Mouse (Mus musculus) erythroblast, embryonic 14.5 days (primary cell): ENCODE data around the gene Deaf1.

Source experiments
- GATA1 ChIP-seq: IDR thresholded peaks from 2 replicates; pipeline ENCODE4 v1.6.1; 2012; ENCODE audit warnings: low read length, inconsistent platforms, mixed read lengths
- TAL1 ChIP-seq: IDR thresholded peaks from 3 replicates; pipeline ENCODE4 v1.6.1; 2012; ENCODE audit warnings: low read length, inconsistent platforms, mixed read lengths

DNA sequence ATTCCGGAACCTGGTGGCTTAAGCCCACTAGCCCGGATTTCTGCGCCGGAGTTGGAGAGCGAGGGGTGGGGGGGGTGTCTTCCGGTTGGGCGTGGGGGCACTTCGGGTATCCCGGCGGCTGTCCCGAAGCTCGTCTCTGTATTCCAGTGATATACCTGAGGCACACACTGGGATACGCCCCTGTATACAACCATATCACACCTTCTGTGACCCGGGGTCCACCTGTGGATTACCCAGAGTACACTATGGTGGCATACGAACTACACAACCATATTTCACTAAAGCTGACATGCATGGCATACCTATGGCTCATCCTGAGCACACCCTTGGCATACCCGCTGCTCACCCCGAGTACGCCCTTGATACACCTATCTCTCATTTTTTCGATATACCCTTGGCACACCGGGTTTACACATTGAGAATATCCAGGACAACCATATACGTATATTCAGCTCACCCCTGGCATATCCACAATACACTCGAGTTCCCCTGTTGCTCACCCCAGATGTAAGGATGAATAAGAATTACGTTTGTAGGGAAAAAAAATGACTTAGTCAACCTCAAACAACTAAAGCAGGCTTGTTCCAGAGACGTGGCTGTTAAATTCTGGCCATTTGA lies 992 bp upstream of the Deaf1 start:
- TF ChIP-seq GATA1 (no peak), TAL1 (no peak)
